Mouse (Mus musculus) heart, embryonic 15.5 days (tissue): ENCODE measurements at regions not wholly inside any gene's neighbourhood (a gene's known extent, or its start where the extent isn't known, plus 50 kb on each side); places are given as distances from the start of the nearest gene placed in this dataset.
"Not testable (repeated sequence)": the region's sequence is repeated elsewhere in the genome, so short reads cannot be mapped to it uniquely, and the experiment has no call there.

ENCODE experiments used
- ATAC-seq: fragments of 200-750 bp; cut with Nextera tagmentation; replicated peaks from 2 replicates; pipeline ENCODE4 v1.8.0; 2017; ENCODE audit warnings: low read depth, moderate TSS enrichment; ENCODE audit not compliant: insufficient number of reproducible peaks, insufficient read depth, low FRiP score
- H3K27ac ChIP-seq: fragments of 300-500 bp; sonication (generic); 2 replicates; pipeline ENCODE4 v1.5.1; 2015; ENCODE audit warnings: mild to moderate bottlenecking, inconsistent platforms
- H3K27me3 ChIP-seq: fragments of 300-500 bp; sonication (generic); 2 replicates; pipeline ENCODE4 v1.6.1; 2015; ENCODE audit warnings: inconsistent platforms
- H3K36me3 ChIP-seq: fragments of 300-500 bp; sonication (generic); 2 replicates; pipeline ENCODE4 v1.6.1; 2015; ENCODE audit warnings: mild to moderate bottlenecking, inconsistent platforms
- H3K4me1 ChIP-seq: fragments of 300-500 bp; sonication (generic); replicated peaks from 2 replicates; pipeline ENCODE4 v1.6.1; 2015; ENCODE audit warnings: inconsistent platforms
- H3K4me2 ChIP-seq: fragments of 300-500 bp; sonication (generic); 2 replicates; pipeline ENCODE4 v1.6.1; 2015; ENCODE audit warnings: inconsistent platforms, mild to moderate bottlenecking, moderate library complexity
- H3K4me3 ChIP-seq: fragments of 300-500 bp; sonication (generic); 2 replicates; pipeline ENCODE4 v1.5.1; 2015; ENCODE audit warnings: mild to moderate bottlenecking, inconsistent platforms
- H3K9ac ChIP-seq: fragments of 300-500 bp; sonication (generic); 2 replicates; pipeline ENCODE4 v1.6.1; 2015; ENCODE audit warnings: mild to moderate bottlenecking, inconsistent platforms
- H3K9me3 ChIP-seq: fragments of 300-500 bp; sonication (generic); replicated peaks from 2 replicates; pipeline ENCODE4 v1.6.1; 2016; ENCODE audit warnings: inconsistent platforms
- WGBS: fragments of 180-500 bp; shearing (Covaris S2); methylation state at CpG from one replicate; pipeline ENCODE4 v1.1.7; 2015; ENCODE audit warnings: mixed read lengths; 5-methylcytosine and 5-hydroxymethylcytosine counted together

DNA sequence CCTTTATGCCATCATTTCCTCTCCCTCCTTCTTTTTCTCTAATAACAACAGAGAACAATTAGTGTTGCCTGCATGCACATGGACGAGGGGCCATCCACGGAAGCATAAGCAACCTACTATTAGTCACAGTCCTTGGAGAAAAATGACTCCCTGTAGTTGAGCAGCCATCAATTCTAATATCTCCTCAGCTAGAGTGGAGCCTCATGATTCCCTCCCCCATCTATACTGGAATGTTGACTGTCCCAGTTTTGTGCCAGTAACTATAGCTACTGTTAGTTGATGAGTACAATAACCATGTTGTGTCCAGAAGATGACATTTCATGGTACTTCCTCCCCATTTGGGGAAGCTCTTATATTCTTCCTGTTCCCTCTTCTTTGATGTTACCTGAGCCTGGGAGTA lies 64.3 kb upstream of the Rtn4 start:
- no peak for ATAC-seq
- H3K27ac ChIP-seq: no peak overlapping the region
- H3K4me1 ChIP-seq: peaks cover 19% of the 10 kb centered on the region
- WGBS: 71% methylated on average over 2 of the region's 2 CpGs
- H3K4me3 ChIP-seq: no peak overlapping the region
- no peaks in the 10 kb centered on the region for H3K36me3 ChIP-seq
- H3K9ac ChIP-seq: no peak overlapping the region
- H3K9me3 ChIP-seq: no peaks in the 10 kb centered on the region
- no peaks in the 10 kb centered on the region for H3K27me3 ChIP-seq
- H3K4me2 ChIP-seq: no peak overlapping the region

DNA sequence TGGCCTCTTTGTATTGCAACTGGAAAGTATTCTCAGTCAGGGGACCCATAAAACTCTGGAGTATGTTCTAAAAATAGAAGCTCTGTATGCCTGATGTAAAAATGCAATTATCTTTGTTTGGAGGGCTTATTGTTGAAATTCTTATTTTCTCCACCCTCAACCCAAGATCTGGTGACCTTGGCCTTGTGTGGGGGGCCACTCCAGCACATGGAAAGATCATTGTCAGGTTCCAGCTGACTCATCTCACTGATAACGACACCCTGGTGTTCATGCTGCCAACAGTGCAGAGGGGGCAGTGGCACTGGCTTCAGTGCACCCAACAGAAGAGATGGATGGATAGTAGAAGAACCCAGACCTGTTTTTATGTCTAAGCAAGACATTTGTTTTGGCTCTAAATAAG lies 60.3 kb upstream of the Rtn4 start:
- Histone ChIP-seq H3K9me3 (no peaks in the 10 kb centered on the region), H3K4me2 (no peak overlapping the region)

DNA sequence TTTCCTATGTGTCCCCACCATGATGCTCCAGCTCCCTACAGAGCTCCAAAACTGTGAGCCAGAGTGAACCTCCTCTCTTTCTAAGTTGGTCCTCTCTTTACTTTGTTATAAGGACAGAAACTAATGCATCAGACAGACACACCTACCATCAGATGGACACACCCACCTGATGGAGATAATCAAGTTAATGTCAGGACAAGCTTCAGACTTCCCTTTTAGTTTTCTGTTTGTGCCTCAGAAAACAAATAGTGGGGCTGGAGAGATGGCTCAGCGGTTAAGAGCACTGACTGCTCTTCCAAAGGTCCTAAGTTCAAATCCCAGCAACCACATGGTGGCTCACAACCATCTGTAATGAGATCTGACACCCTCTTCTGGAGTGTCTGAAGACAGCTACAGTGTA lies 59.5 kb upstream of the Rtn4 start:
- not testable (repeated sequence) for ATAC-seq, H3K4me3 ChIP-seq, H3K9ac ChIP-seq, H3K9me3 ChIP-seq, H3K36me3 ChIP-seq, H3K27me3 ChIP-seq, H3K27ac ChIP-seq, H3K4me2 ChIP-seq
- peaks cover 39% of the 10 kb centered on the region for H3K4me1 ChIP-seq
- 82% methylated on average over 1 of the region's 1 CpGs for WGBS

More for the DNA sequence above, 60.3 kb upstream of the Rtn4 start:
- 14% methylated on average over 1 of the region's 1 CpGs for WGBS
- Histone ChIP-seq H3K4me3 (no peak overlapping the region), H3K36me3 (no peaks in the 10 kb centered on the region), H3K9ac (no peak overlapping the region), H3K4me1 (peaks cover 31% of the 10 kb centered on the region), H3K27ac (peak overlapping the region; percentile 56), H3K27me3 (no peaks in the 10 kb centered on the region)
- ATAC-seq: no peak

DNA sequence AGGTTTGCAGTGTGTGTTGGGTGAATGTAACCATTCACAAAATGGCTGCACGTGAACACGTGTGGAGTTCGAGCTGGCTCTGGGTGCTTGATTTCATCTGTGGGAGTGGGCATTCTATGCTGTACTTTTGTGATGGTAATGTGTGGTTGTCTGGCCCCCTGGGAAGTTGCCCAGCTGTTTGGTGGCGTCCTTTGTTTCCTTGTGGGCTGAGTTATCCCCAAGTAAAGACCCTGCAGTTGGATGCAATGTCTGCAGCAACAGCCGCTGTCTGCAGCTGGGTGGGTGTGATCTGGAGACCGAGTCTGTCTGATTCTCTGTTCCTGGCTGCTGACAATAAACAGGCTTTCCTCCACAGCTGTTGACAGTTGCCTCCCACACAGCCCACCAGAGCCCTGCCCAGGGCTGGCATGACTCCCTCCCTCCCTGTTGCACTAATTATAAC lies 56.0 kb upstream of the Rtn4 start:
- peak overlapping the region; percentile 44 for H3K4me2 ChIP-seq

DNA sequence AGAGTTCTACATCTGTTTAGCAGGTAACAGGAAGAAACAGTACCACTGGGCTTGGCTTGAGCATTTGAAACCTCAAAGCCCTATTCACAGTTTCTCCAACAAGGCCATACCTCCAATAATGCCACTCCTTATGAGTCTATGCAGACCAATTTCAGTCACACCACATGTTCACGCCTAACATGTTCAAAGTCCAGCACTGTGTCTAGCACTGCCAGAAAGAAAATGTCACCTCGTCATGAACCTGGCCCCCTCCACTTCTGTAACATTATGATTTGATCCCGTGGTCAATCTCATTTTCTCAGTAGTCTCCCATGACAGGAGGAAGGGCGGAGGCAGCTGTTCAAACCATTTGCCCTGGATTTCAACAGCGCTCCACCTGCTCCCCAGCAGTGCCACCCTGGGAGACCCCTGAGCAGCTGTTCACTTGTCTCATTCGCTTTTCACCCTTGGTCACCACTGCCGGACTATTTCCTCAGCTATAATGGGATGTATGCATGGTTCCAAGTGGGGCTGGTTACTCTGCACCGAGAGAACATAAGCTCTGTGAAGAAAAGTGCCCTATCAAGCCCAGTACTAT lies 54.6 kb upstream of the Rtn4 start:
- Histone ChIP-seq H3K27me3 (no peaks in the 10 kb centered on the region), H3K27ac (peak overlapping the region; percentile 95), H3K4me3 (no peak overlapping the region), H3K4me2 (no peak overlapping the region), H3K9me3 (no peaks in the 10 kb centered on the region), H3K36me3 (no peaks in the 10 kb centered on the region), H3K4me1 (peaks cover 38% of the 10 kb centered on the region), H3K9ac (no peak overlapping the region)
- no peak for ATAC-seq
- 72% methylated on average over 8 of the region's 8 CpGs for WGBS

More for the DNA sequence above, 56.0 kb upstream of the Rtn4 start:
- 29% methylated on average over 6 of the region's 6 CpGs for WGBS
- no peaks in the 10 kb centered on the region for H3K27me3 ChIP-seq
- ATAC-seq: peak; percentile 95
- peaks cover 50% of the 10 kb centered on the region for H3K4me1 ChIP-seq
- H3K4me3 ChIP-seq: no peak overlapping the region
- no peaks in the 10 kb centered on the region for H3K36me3 ChIP-seq
- H3K9ac ChIP-seq: no peak overlapping the region
- peak overlapping the region; percentile 95 for H3K27ac ChIP-seq
- no peaks in the 10 kb centered on the region for H3K9me3 ChIP-seq

DNA sequence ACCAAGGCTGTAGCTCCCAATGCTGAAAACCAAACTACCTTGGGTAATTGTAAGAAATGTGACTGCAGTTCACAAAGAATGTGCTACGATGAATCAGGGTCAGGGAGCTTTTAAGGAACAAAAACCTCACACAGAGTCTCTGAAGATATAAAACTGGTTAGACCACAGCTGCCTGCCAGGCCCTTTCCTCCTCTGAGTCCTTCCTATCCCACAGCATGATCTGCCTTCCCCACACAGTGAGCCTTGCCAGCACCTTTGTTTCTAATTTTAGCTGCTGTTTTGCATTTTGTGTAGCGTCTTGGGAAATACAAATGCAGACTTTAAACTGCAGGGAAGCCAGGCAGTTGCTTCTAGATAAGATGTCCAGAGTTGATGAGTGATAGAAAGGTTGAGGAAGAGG lies 53.9 kb upstream of the Rtn4 start:
- Histone ChIP-seq H3K36me3 (no peaks in the 10 kb centered on the region), H3K27me3 (no peaks in the 10 kb centered on the region), H3K4me3 (no peak overlapping the region), H3K9ac (no peak overlapping the region), H3K9me3 (no peaks in the 10 kb centered on the region), H3K4me1 (peaks cover 38% of the 10 kb centered on the region), H3K4me2 (peak overlapping the region; percentile 27; the same call in 1 of the 2 replicates), H3K27ac (peak overlapping the region; percentile 95)
- WGBS: 10% methylated on average over 2 of the region's 2 CpGs
- ATAC-seq: no peak
